Mouse (Mus musculus): ENCODE data around the gene Gja5.

- TF ChIP-seq CTCF (IDR thresholded peaks at IDR 0.05; ENCODE audit: extremely low read depth, insufficient read depth, insufficient read length, insufficient replicate concordance) (no peak), POLR2A (IDR thresholded peaks at IDR 0.05; ENCODE audit: low read depth, low read length) (no peak)
Observed at GRCm38 (mm10) chr3:96974467-96974866, 70.0 kb downstream of the Gja5 start.
